Mouse (Mus musculus) gastrocnemius, postnatal 4 days (tissue): ENCODE data around the gene Sparcl1. TPM values are rescaled to one million over a fixed set of nuclear protein-coding genes. Genes with fewer than 3 reads are reported as not detected.

Experiments used
- DNase-seq, 2 experiments: peaks; one replicate each; pipeline ENCODE4 v3.0.0; 2021 to 2022; ENCODE audit warnings: low spot score in 2 of 2, mixed read lengths in 2 of 2
- total RNA-seq, 2 experiments: library from RNA; stranded (reverse); gene quantifications; 2 replicates each; pipeline ENCODE4 v1.2.3; 2021

The Sparcl1 gene
- total RNA-seq, 2 experiments from 2014 or later = 226 to 268 TPM

GRCm38 (mm10) chr5:104062773-104063551, 50.6 kb downstream of the Sparcl1 start:
- DNase-seq = no peak

- DNase-seq = no peak
These were observed 51.4 kb downstream of the Sparcl1 start for GRCm38 (mm10) chr5:104061936-104062772.

- no peak for DNase-seq
These were observed 53.1 kb downstream of the Sparcl1 start for GRCm38 (mm10) chr5:104060429-104060828.

- DNase-seq = no peak
These were observed 53.9 kb downstream of the Sparcl1 start for GRCm38 (mm10) chr5:104059628-104060027.

GRCm38 (mm10) chr5:104058021-104058420, 55.5 kb downstream of the Sparcl1 start:
- peak; percentile 35 to 40 for DNase-seq

- no peak for DNase-seq
These were observed 57.2 kb downstream of the Sparcl1 start for GRCm38 (mm10) chr5:104056295-104056694.

- no peak for DNase-seq
These were observed 57.7 kb downstream of the Sparcl1 start for GRCm38 (mm10) chr5:104055816-104056215.

GRCm38 (mm10) chr5:104054938-104055337, 58.6 kb downstream of the Sparcl1 start:
- DNase-seq = no peak

- no peak for DNase-seq
These were observed 60.6 kb downstream of the Sparcl1 start for GRCm38 (mm10) chr5:104052956-104053355.

- no peak for DNase-seq
These were observed 65.4 kb downstream of the Sparcl1 start for GRCm38 (mm10) chr5:104048139-104048538.

GRCm38 (mm10) chr5:104047200-104048105, 66.1 kb downstream of the Sparcl1 start:
- no peak for DNase-seq

- DNase-seq = peak; percentile 92 to 98
These were observed 67.0 kb downstream of the Sparcl1 start, which contains the start of gene Nudt9 for GRCm38 (mm10) chr5:104046256-104047199. Gene Nudt9, plus strand, starts transcription at chr5:104046306.

- DNase-seq = no peak
These were observed 69.8 kb downstream of the Sparcl1 start for GRCm38 (mm10) chr5:104043704-104044103.

GRCm38 (mm10) chr5:104042906-104043305, 70.6 kb downstream of the Sparcl1 start:
- DNase-seq = no peak

GRCm38 (mm10) chr5:104039154-104039932, 74.2 kb downstream of the Sparcl1 start:
- DNase-seq = no peak

GRCm38 (mm10) chr5:104036686-104037085, 76.8 kb downstream of the Sparcl1 start:
- DNase-seq = no peak

- no peak for DNase-seq
These were observed 77.7 kb downstream of the Sparcl1 start for GRCm38 (mm10) chr5:104035824-104036223.

GRCm38 (mm10) chr5:104035066-104035465, 78.5 kb downstream of the Sparcl1 start:
- no peak for DNase-seq
